Mouse (Mus musculus) lung, embryonic 16.5 days (tissue): ENCODE results near the gene Enho. TPM values are rescaled to one million over a fixed set of nuclear protein-coding genes. Genes with fewer than 3 reads are reported as not detected.

Experiments
- ATAC-seq: fragments of 200-750 bp; cut with Nextera tagmentation; 2 replicates; pipeline ENCODE4 v1.8.0; 2017; ENCODE audit warnings: low read depth, mild to moderate bottlenecking, moderate library complexity
- H3K27ac ChIP-seq: fragments of 300-500 bp; sonication (generic); 2 replicates; pipeline ENCODE4 v1.5.1; 2014; ENCODE audit warnings: mild to moderate bottlenecking, control low read depth, low read length
- H3K27me3 ChIP-seq: fragments of 300-500 bp; sonication (generic); 2 replicates; pipeline ENCODE4 v1.6.1; 2014; ENCODE audit warnings: low read depth, low read length, mixed read lengths; ENCODE audit not compliant: control insufficient read depth, insufficient read depth
- H3K36me3 ChIP-seq: fragments of 300-500 bp; sonication (generic); 2 replicates; pipeline ENCODE4 v1.6.1; 2014; ENCODE audit warnings: low read length; ENCODE audit not compliant: control insufficient read depth, insufficient read depth
- H3K4me1 ChIP-seq: fragments of 300-500 bp; sonication (generic); replicated peaks from 2 replicates; pipeline ENCODE4 v1.6.1; 2014; ENCODE audit warnings: low read length, mixed read lengths; ENCODE audit not compliant: control insufficient read depth, insufficient read depth
- H3K4me2 ChIP-seq: fragments of 300-500 bp; sonication (generic); 2 replicates; pipeline ENCODE4 v1.6.1; 2014; ENCODE audit warnings: low read depth, low read length, control low read depth
- H3K4me3 ChIP-seq: fragments of 300-500 bp; sonication (generic); 2 replicates; pipeline ENCODE4 v1.5.1; 2014; ENCODE audit warnings: mild to moderate bottlenecking, low read length, control low read depth
- H3K9ac ChIP-seq: fragments of 300-500 bp; sonication (generic); 2 replicates; pipeline ENCODE4 v1.6.1; 2014; ENCODE audit warnings: low read length, control low read depth
- H3K9me3 ChIP-seq: fragments of 300-500 bp; sonication (generic); 2 replicates; pipeline ENCODE4 v1.6.1; 2016; ENCODE audit warnings: low read length; ENCODE audit not compliant: control insufficient read depth
- WGBS: fragments of 180-500 bp; shearing (Covaris S2); extraction: QIAGEN DNeasy Blood & Tissue Kit; methylation state at CpG from one replicate; pipeline ENCODE4 v1.1.7; 2014; 5-methylcytosine and 5-hydroxymethylcytosine counted together
- polyA plus RNA-seq: library from polyadenylated mRNA; unstranded; fragments of >200 nt; fragmentation: Nextera tagmentation; extraction: Ambion mirVana; gene quantifications from 2 replicates; pipeline ENCODE4 v1.2.1, GENCODE M21; 2015

Enho gene
- polyA plus RNA-seq, 1 experiment from 2014 or later = 7.8 TPM

- 82% methylated on average over 11 of the region's 11 CpGs for WGBS
- Histone ChIP-seq H3K9ac (no peak overlapping the region), H3K4me3 (no peak overlapping the region), H3K27ac (no peak overlapping the region), H3K9me3 (no peaks in the 10 kb centered on the region), H3K4me2 (no peak overlapping the region), H3K36me3 (no peaks in the 10 kb centered on the region; the same call in 1 of the 2 replicates), H3K27me3 (no peaks in the 10 kb centered on the region), H3K4me1 (peaks cover 11% of the 10 kb centered on the region)
- ATAC-seq = no peak
Measured at GRCm38 (mm10) chr4:41666646-41667045, 26.5 kb upstream of the Enho start.

DNA sequence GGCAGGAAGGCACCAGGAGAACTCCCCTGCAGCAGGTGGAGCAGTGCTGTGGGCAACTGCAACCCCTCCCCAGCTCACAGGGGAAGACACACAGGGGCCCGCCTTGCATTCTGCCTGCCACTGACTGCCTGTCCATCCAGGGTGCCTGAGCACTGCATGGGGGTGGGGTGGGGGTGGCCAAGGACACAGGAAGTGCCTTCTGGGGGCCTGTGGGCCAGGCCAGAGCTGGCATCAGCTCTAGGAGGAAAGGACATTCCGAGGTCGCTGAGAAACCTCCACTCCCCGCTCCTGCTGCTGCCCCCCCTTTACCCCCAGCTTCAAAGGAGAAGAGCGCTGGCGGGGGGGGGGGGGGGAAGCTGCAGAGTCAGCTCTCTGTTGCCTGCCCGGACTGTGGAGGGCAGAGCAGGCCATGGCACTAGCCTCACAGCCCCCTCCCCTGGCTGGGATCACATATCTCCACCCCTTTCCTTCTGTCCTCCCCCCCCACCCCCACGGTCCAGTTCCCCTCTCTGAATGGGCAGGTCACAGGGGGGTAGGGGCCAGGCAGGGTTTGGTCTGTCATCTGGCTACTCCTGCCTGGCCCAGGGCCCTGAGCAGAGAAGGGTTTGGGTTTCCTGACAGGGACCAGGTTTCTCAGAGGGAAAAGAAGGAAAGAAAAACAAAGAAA lies 25.0 kb upstream of the Enho start:
- Histone ChIP-seq H3K4me2 (no peak overlapping the region), H3K36me3 (no peaks in the 10 kb centered on the region; the same call in 1 of the 2 replicates), H3K4me1 (peaks cover 11% of the 10 kb centered on the region), H3K9me3 (no peaks in the 10 kb centered on the region), H3K9ac (peak overlapping the region; percentile 43; the same call in 1 of the 2 replicates), H3K4me3 (no peak overlapping the region), H3K27ac (no peak overlapping the region), H3K27me3 (no peaks in the 10 kb centered on the region)
- 0 out of 2 replicates have a peak, but pooled peaks have one; percentile 16 for ATAC-seq
- WGBS = 7% methylated on average over 4 of the region's 8 CpGs

DNA sequence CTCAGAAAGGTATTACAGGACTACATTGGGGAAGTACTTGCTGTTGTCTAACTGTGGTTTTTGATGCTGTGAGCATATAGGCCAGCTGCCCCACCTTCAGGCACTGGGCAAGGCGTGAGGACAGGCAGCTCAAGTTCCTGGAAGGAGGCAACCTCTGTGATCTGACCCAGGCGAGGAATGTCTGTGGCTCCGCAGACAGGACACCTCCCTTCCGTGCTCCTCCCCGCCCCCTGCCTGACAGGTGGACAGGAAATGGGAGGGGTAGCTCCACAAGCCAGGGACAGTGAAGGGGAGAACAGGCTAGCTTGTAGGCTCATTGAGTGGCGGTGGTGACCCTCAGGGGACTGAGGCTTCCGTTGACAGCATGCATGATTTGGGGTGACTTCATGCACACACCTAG lies 24.4 kb upstream of the Enho start:
- WGBS = 33% methylated on average over 7 of the region's 7 CpGs
- Histone ChIP-seq H3K9me3 (no peaks in the 10 kb centered on the region), H3K27me3 (no peaks in the 10 kb centered on the region), H3K4me2 (no peak overlapping the region), H3K9ac (no peak overlapping the region), H3K36me3 (no peaks in the 10 kb centered on the region; the same call in 1 of the 2 replicates), H3K27ac (no peak overlapping the region), H3K4me3 (no peak overlapping the region), H3K4me1 (peaks cover 11% of the 10 kb centered on the region)
- 0 out of 2 replicates have a peak, but pooled peaks have one; percentile 4 for ATAC-seq

DNA sequence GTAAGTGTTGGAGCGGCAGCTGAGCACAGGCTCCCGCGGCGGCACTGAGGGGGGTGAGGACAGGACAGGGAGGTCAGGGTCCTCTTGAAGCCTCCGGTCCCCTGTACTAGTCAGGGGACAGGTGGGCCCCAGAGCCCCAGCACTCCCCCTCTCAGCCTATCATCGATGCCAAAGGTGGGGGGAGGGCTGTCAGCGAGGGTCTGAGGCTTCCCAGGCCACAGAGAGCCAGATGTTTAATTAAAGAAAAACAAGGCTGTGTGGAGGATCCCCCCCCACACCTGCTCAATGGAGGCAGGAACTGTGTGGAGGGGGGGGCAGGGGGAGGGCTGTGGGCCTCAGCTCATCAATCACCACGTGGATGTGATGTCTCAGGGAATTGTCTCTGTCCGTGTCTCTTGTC lies 23.5 kb upstream of the Enho start:
- 41% methylated on average over 9 of the region's 9 CpGs for WGBS
- Histone ChIP-seq H3K9ac (no peak overlapping the region), H3K4me1 (peaks cover 11% of the 10 kb centered on the region), H3K27ac (no peak overlapping the region), H3K9me3 (no peaks in the 10 kb centered on the region), H3K27me3 (no peaks in the 10 kb centered on the region), H3K36me3 (no peaks in the 10 kb centered on the region; the same call in 1 of the 2 replicates), H3K4me2 (no peak overlapping the region), H3K4me3 (no peak overlapping the region)
- no peak for ATAC-seq

GRCm38 (mm10) chr4:41662723-41663122 lies 22.6 kb upstream of the Enho start:
- no peak overlapping the region for H3K4me3 ChIP-seq
- no peak for ATAC-seq
- no peaks in the 10 kb centered on the region for H3K27me3 ChIP-seq
- no peak overlapping the region for H3K9ac ChIP-seq
- no peaks in the 10 kb centered on the region; the same call in 1 of the 2 replicates for H3K36me3 ChIP-seq
- H3K4me1 ChIP-seq = peaks cover 11% of the 10 kb centered on the region
- no peak overlapping the region for H3K4me2 ChIP-seq
- whole genome bisulfite sequencing = 66% methylated on average over 11 of the region's 11 CpGs
- no peak overlapping the region for H3K27ac ChIP-seq
- H3K9me3 ChIP-seq = no peaks in the 10 kb centered on the region

- Histone ChIP-seq H3K4me2 (no peak overlapping the region), H3K4me1 (peaks cover 11% of the 10 kb centered on the region), H3K4me3 (no peak overlapping the region), H3K27me3 (no peaks in the 10 kb centered on the region), H3K9me3 (no peaks in the 10 kb centered on the region), H3K9ac (no peak overlapping the region), H3K27ac (no peak overlapping the region), H3K36me3 (no peaks in the 10 kb centered on the region; the same call in 1 of the 2 replicates)
- 31% methylated on average over 11 of the region's 11 CpGs for WGBS
- ATAC-seq = peak; percentile 19; the same call in 1 of the 2 replicates
Measured at GRCm38 (mm10) chr4:41660851-41661430, 20.8 kb upstream of the Enho start.

- Histone ChIP-seq H3K27me3 (no peaks in the 10 kb centered on the region), H3K36me3 (no peaks in the 10 kb centered on the region; the same call in 1 of the 2 replicates), H3K4me2 (no peak overlapping the region), H3K27ac (no peak overlapping the region), H3K4me3 (no peak overlapping the region), H3K9me3 (no peaks in the 10 kb centered on the region), H3K9ac (no peak overlapping the region), H3K4me1 (peaks cover 1% of the 10 kb centered on the region; the same call in 1 of the 2 replicates)
- no peak for ATAC-seq
- WGBS = 67% methylated on average over 13 of the region's 13 CpGs
Measured at GRCm38 (mm10) chr4:41659556-41659955, 19.4 kb upstream of the Enho start.

GRCm38 (mm10) chr4:41658566-41659384 lies 18.7 kb upstream of the Enho start:
- Histone ChIP-seq H3K27ac (no peak overlapping the region), H3K4me2 (no peak overlapping the region), H3K36me3 (no peaks in the 10 kb centered on the region), H3K9ac (no peak overlapping the region), H3K4me3 (no peak overlapping the region), H3K4me1 (no peaks in the 10 kb centered on the region; the same call in 1 of the 2 replicates), H3K9me3 (no peaks in the 10 kb centered on the region), H3K27me3 (no peaks in the 10 kb centered on the region)
- WGBS = 36% methylated on average over 15 of the region's 25 CpGs
- 0 out of 2 replicates have a peak, but pooled peaks have one; percentile 12 for ATAC-seq

DNA sequence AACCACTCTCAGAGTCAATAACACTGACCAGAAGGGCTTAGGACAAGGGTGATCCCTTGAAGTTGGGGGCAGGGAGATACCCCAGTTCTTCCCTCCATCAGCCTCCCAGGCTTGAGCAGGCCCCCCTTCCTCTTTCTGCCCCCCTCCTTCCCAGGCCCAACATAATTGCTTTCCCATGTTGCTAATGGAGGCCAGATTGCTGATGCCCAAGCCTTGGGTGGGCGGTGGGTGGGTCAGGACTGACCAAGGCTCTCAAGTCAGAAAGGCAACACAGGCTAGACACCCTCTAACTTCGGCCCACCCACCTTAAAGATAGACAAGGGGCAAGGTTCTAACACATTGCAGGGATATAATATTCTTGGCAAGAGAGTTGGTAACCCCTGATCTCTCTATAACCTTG lies 15.4 kb upstream of the Enho start:
- Histone ChIP-seq H3K4me1 (no peaks in the 10 kb centered on the region), H3K27me3 (no peaks in the 10 kb centered on the region), H3K4me3 (no peak overlapping the region), H3K27ac (no peak overlapping the region), H3K9me3 (no peaks in the 10 kb centered on the region), H3K9ac (no peak overlapping the region), H3K4me2 (no peak overlapping the region), H3K36me3 (no peaks in the 10 kb centered on the region)
- ATAC-seq = no peak
- 86% methylated on average over 2 of the region's 2 CpGs for WGBS
